Mouse (Mus musculus): Measurements from ENCODE around the gene Adcy7. TPM values are rescaled to one million over a fixed set of nuclear protein-coding genes. Genes with fewer than 3 reads are reported as not detected.

The Adcy7 gene
- total and polyA plus RNA-seq, 2 experiments from 2014 or later = 4.0 to 9.4 TPM

DNA sequence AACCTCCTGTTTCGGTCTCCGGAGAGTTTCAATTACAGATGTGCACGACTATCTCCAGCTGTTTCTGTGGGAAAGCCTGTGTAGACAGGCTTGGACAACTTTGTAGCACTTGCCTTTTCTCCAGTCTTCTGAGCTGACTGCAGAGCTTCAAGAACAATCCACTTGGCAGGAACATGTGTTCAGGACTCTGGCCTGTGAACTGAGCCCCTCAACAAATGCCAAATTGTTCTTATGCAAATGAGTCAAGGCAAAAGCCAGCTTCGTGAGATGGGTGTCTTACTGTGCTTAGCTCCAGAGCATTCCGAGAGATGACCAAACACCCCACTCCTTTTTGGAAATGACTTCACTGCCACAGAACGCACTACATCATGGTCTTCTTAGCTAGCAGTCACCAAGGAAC is 56.5 kb downstream of the Adcy7 start:
- no peak for TF ChIP-seq CTCF (IDR thresholded peaks at IDR 0.05; ENCODE audit: low read depth)
- DNase-seq (no peak), ATAC-seq (no peak)
- Histone ChIP-seq H3K4me2 (ENCODE audit: low read depth) (no peak overlapping the region), H3K27ac (ENCODE audit: low read depth, low read length) (no peak overlapping the region), H3K27me3 (ENCODE audit: insufficient read depth, low read length) (no peaks in the 10 kb centered on the region), H3K9me3 (ENCODE audit: low read length) (no peaks in the 10 kb centered on the region), H3K36me3 (ENCODE audit: insufficient read depth) (peaks cover 55% of the 10 kb centered on the region), H3K9ac (no peak overlapping the region), H3K4me3 (ENCODE audit: low read depth, low read length) (no peak overlapping the region), H3K4me1 (ENCODE audit: insufficient read depth) (no peaks in the 10 kb centered on the region)
- 65% methylated on average over 6 of the region's 6 CpGs for WGBS

GRCm38 (mm10) chr8:88330816-88331215 is 58.6 kb downstream of the Adcy7 start:
- no peak for DNase-seq
- ATAC-seq = no peak
- no peaks in the 10 kb centered on the region for H3K4me1 ChIP-seq (ENCODE audit: insufficient read depth)
- no peak overlapping the region for H3K4me3 ChIP-seq (ENCODE audit: low read depth, low read length)
- H3K4me2 ChIP-seq (ENCODE audit: low read depth) = no peak overlapping the region
- 99% methylated on average over 3 of the region's 3 CpGs for WGBS
- no peaks in the 10 kb centered on the region for H3K9me3 ChIP-seq (ENCODE audit: low read length)
- H3K9ac ChIP-seq = no peak overlapping the region
- TF ChIP-seq CTCF (IDR thresholded peaks at IDR 0.05; ENCODE audit: low read depth) = no peak
- no peak overlapping the region for H3K27ac ChIP-seq (ENCODE audit: low read depth, low read length)
- H3K36me3 ChIP-seq (ENCODE audit: insufficient read depth) = peaks cover 66% of the 10 kb centered on the region
- no peaks in the 10 kb centered on the region for H3K27me3 ChIP-seq (ENCODE audit: insufficient read depth, low read length)

- H3K4me2 ChIP-seq (ENCODE audit: low read depth) = no peak overlapping the region
- 74% methylated on average over 2 of the region's 2 CpGs for WGBS
- H3K27ac ChIP-seq (ENCODE audit: low read depth, low read length) = no peak overlapping the region
- no peak overlapping the region for H3K9ac ChIP-seq
- no peaks in the 10 kb centered on the region for H3K4me1 ChIP-seq (ENCODE audit: insufficient read depth)
- H3K36me3 ChIP-seq (ENCODE audit: insufficient read depth) = peaks cover 51% of the 10 kb centered on the region
- DNase-seq = no peak
- no peak overlapping the region for H3K4me3 ChIP-seq (ENCODE audit: low read depth, low read length)
- H3K9me3 ChIP-seq (ENCODE audit: low read length) = no peaks in the 10 kb centered on the region
- H3K27me3 ChIP-seq (ENCODE audit: insufficient read depth, low read length) = no peaks in the 10 kb centered on the region
- TF ChIP-seq CTCF (IDR thresholded peaks at IDR 0.05; ENCODE audit: low read depth) = no peak
- peak; percentile 63; the same call in 1 of the 2 replicates for ATAC-seq
Measured at GRCm38 (mm10) chr8:88334384-88334783, 62.2 kb downstream of the Adcy7 start.

GRCm38 (mm10) chr8:88334975-88335374 is 62.8 kb downstream of the Adcy7 start:
- H3K9me3 ChIP-seq (ENCODE audit: low read length) = no peaks in the 10 kb centered on the region
- ATAC-seq (no peak), DNase-seq (no peak)
- no peak overlapping the region for H3K27ac ChIP-seq (ENCODE audit: low read depth, low read length)
- peaks cover 57% of the 10 kb centered on the region for H3K36me3 ChIP-seq (ENCODE audit: insufficient read depth)
- 87% methylated on average over 3 of the region's 3 CpGs for WGBS
- no peaks in the 10 kb centered on the region for H3K27me3 ChIP-seq (ENCODE audit: insufficient read depth, low read length)
- H3K4me1 ChIP-seq (ENCODE audit: insufficient read depth) = no peaks in the 10 kb centered on the region
- H3K4me2 ChIP-seq (ENCODE audit: low read depth) = no peak overlapping the region
- H3K4me3 ChIP-seq (ENCODE audit: low read depth, low read length) = no peak overlapping the region
- TF ChIP-seq CTCF (IDR thresholded peaks at IDR 0.05; ENCODE audit: low read depth) = no peak
- H3K9ac ChIP-seq = no peak overlapping the region

DNA sequence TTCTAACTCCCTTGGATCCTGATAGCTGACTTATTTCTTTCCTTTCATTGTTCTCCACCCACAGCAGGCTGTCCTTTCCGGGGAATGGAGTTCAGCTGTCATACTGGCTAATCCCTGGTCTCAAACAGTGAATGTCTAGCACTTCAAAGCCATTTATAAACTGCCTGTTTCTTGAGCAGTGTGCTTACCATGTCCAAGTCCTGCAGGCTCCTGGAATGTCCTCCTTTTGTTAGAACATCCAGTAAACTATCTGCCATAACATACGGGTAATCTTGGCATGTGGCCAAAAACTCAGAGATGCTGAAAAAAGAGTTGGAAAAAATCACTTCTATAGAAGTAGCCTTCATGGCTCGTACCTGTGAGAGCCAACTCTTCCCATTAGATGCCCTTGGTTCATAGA is 67.0 kb downstream of the Adcy7 start:
- Histone ChIP-seq H3K4me3 (ENCODE audit: low read depth, low read length) (no peak overlapping the region), H3K4me1 (ENCODE audit: insufficient read depth) (no peaks in the 10 kb centered on the region), H3K4me2 (ENCODE audit: low read depth) (no peak overlapping the region), H3K9me3 (ENCODE audit: low read length) (no peaks in the 10 kb centered on the region), H3K27me3 (ENCODE audit: insufficient read depth, low read length) (no peaks in the 10 kb centered on the region), H3K9ac (no peak overlapping the region), H3K27ac (ENCODE audit: low read depth, low read length) (no peak overlapping the region), H3K36me3 (ENCODE audit: insufficient read depth) (peaks cover 66% of the 10 kb centered on the region)
- no peak for TF ChIP-seq CTCF (IDR thresholded peaks at IDR 0.05; ENCODE audit: low read depth)
- 35% methylated on average over 3 of the region's 3 CpGs for WGBS
- DNase-seq (peak; percentile 42), ATAC-seq (no peak)

GRCm38 (mm10) chr8:88339887-88340695 is 67.9 kb downstream of the Adcy7 start:
- DNase-seq (no peak), ATAC-seq (no peak)
- Histone ChIP-seq H3K9ac (no peak overlapping the region), H3K4me1 (ENCODE audit: insufficient read depth) (no peaks in the 10 kb centered on the region), H3K36me3 (ENCODE audit: insufficient read depth) (peaks cover 67% of the 10 kb centered on the region), H3K9me3 (ENCODE audit: low read length) (no peaks in the 10 kb centered on the region), H3K4me3 (ENCODE audit: low read depth, low read length) (no peak overlapping the region), H3K27ac (ENCODE audit: low read depth, low read length) (no peak overlapping the region), H3K27me3 (ENCODE audit: insufficient read depth, low read length) (no peaks in the 10 kb centered on the region), H3K4me2 (ENCODE audit: low read depth) (no peak overlapping the region)
- 85% methylated on average over 2 of the region's 2 CpGs for WGBS
- TF ChIP-seq CTCF (IDR thresholded peaks at IDR 0.05; ENCODE audit: low read depth) = no peak

GRCm38 (mm10) chr8:88342026-88342425 is 69.8 kb downstream of the Adcy7 start:
- Histone ChIP-seq H3K27ac (ENCODE audit: low read depth, low read length) (no peak overlapping the region), H3K36me3 (ENCODE audit: insufficient read depth) (peaks cover 75% of the 10 kb centered on the region), H3K4me1 (ENCODE audit: insufficient read depth) (no peaks in the 10 kb centered on the region), H3K9ac (no peak overlapping the region), H3K9me3 (ENCODE audit: low read length) (no peaks in the 10 kb centered on the region), H3K27me3 (ENCODE audit: insufficient read depth, low read length) (no peaks in the 10 kb centered on the region), H3K4me3 (ENCODE audit: low read depth, low read length) (no peak overlapping the region), H3K4me2 (ENCODE audit: low read depth) (no peak overlapping the region)
- 83% methylated on average over 4 of the region's 4 CpGs for WGBS
- no peak for TF ChIP-seq CTCF (IDR thresholded peaks at IDR 0.05; ENCODE audit: low read depth)
- DNase-seq (no peak), ATAC-seq (no peak)
